Mouse (Mus musculus): Measurements from ENCODE around the gene Gna13. TPM values are rescaled to one million over a fixed set of nuclear protein-coding genes. Genes with fewer than 3 reads are reported as not detected.

Gene Gna13
- total RNA-seq, 4 experiments from 2014 or later = 25.4 to 29.3 (median 27.4) TPM

- no peak for DNase-seq (ENCODE audit: low spot score)
These were observed 12.8 kb upstream of the Gna13 start for GRCm38 (mm10) chr11:109349652-109350316.

DNA sequence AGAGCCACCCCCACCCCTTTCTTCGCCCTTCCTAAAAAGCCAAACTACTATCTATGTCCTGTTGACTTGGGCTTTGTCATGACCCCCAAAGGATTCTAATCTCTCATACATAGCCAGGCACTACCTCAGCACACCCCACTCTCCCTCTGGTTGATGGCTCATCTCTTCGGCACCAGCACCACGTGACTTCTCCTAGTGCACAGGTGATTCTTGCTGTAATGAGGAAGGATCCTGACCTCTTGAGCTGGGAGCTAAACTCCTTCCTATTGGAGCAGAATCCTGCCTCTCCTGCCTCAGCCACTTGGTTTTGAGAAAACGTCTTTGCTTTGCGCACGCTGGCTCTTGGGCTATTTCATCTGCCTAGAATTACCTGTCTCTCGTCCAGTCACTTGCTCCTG lies 12.3 kb upstream of the Gna13 start:
- no peak for DNase-seq (ENCODE audit: low spot score)

- DNase-seq (ENCODE audit: low spot score) = no peak
These were observed 11.1 kb upstream of the Gna13 start for GRCm38 (mm10) chr11:109351489-109351888.

- DNase-seq (ENCODE audit: low spot score) = no peak
These were observed 9.0 kb upstream of the Gna13 start for GRCm38 (mm10) chr11:109353391-109354235.

- DNase-seq (ENCODE audit: low spot score) = no peak
These were observed 8.4 kb upstream of the Gna13 start for GRCm38 (mm10) chr11:109354236-109354613.

GRCm38 (mm10) chr11:109355771-109356388 lies 6.8 kb upstream of the Gna13 start:
- DNase-seq (ENCODE audit: low spot score) = no peak

DNA sequence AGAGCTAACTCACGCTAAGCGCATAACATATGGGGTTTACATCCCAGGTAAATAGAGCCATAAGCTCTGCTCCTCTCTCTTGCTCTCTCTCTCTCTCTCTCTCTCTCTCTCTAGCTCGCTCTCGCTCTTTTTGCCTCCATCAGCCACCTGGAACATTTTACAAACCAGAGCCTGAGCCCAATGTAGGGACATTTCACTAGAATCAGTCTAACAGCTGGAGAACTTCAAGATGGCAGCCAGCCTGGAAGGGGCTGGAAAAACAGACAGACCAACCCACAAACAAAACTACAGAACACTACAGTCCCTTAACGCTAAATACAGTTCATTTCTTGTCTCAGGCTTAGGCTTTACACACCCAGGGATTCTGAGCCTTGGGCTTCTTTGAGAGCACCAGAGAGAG lies 5.5 kb upstream of the Gna13 start:
- DNase-seq (ENCODE audit: low spot score) = no peak

- DNase-seq (ENCODE audit: low spot score) = no peak
These were observed 4.1 kb upstream of the Gna13 start for GRCm38 (mm10) chr11:109358549-109358948.

GRCm38 (mm10) chr11:109359043-109359752 lies 3.4 kb upstream of the Gna13 start:
- DNase-seq (ENCODE audit: low spot score) = no peak

DNA sequence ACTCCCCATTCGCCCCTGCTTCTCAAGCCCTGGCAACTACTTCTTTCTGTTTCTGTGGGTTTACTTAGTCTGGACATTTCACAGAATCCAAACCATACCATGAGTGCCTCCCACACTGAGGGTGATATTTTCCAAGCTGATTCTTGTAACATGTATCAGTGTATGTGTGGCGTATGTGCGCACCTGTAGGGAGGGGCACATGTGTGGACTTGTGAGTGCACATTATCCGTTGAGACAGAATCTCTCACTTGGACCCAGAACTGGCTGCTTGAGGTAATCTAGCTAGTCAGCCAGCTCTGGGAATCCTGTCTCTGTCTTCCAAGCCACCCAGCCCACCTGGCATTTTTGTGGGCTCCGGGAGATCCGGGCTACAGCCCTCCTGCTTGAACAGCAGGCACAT lies 2.5 kb upstream of the Gna13 start:
- no peak for DNase-seq (ENCODE audit: low spot score)

DNA sequence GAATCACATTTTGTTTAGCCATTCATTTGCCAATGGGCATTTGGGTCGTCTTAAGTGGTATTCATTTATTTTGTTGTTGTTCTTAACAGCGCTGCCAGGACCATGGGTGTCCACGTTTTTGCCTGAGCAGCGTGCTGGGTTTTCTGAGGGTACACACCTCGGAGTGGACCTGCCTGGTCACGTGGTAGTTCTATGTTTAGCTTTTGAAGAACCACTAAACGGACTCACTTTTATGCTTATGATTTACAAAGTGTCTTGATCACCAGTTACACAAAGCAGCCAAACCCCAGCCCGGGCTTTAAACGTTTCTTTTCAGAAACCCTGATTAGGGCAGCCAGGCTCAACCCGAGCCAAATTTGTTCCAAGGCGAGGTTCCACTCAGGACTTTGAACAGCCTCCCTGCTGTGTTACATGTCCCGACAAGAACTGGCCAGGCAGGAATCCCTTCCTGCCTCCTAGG lies 2.0 kb upstream of the Gna13 start:
- no peak for DNase-seq (ENCODE audit: low spot score)

GRCm38 (mm10) chr11:109361241-109361630 lies 1.4 kb upstream of the Gna13 start:
- no peak for DNase-seq (ENCODE audit: low spot score)

DNA sequence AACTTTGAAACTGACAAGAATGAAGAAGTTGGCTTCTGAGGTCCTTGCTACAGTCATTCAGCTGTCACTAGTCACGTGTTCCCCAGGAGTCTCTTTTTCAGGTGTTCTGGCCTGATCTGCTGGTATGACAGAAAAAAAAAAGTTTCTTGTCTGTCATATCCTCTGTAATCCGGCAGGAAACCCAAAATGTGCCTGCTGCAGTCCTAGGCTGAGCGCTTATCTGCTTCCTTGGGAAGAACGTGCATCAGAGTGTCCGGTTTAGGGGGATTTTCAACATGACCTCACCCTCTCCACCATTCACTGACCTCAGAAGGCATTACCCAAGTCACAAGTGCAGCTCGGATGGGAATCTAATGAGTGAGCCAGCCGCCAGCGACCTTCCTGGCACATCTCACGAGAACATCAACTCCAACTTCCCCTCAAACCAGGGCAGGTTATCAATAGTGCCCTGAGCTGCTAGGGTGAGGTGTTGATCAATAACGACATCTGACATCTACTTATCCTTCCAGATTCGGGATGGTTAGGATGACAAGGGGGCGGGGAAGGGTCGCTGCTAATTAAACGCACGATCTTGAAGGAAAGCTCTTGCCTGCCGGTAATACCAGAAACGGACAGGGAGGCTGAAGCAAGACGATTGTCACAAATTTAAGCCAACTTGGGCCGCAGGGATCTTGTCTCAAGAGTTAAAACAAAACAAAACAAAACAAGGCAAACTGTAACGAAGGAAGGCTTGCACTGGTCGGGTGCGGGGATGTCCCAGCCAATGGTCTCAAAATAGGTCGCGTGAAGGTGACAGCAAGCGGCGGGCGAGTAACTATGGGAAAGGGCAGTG lies 784 bp upstream of the Gna13 start:
- DNase-seq (ENCODE audit: low spot score) = peak; percentile 62

- peak; percentile 59 for DNase-seq (ENCODE audit: low spot score)
These were observed 831 bp downstream of the Gna13 start for GRCm38 (mm10) chr11:109363191-109364133.

GRCm38 (mm10) chr11:109364337-109364736 lies 1.7 kb downstream of the Gna13 start:
- no peak for DNase-seq (ENCODE audit: low spot score)

GRCm38 (mm10) chr11:109364881-109365280 lies 2.2 kb downstream of the Gna13 start:
- DNase-seq (ENCODE audit: low spot score) = no peak

DNA sequence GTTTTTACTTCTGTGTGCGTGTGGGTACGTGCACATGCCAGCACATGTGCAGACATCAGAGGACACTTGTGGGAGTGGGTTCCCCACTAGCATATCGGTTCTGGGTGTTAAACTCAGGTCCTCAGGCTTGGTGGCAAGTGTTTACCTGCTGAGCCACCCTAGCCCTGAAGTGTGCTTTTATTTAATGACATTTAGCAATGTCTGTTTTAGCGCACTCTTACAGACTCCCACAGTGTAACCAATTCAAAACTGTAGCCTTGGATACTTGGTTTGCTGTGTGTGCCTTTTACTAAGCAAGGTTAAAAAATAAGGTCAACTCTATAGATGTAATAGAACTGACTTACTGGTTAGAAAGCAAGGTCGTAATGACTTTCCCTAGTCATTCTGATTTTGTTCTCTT lies 3.2 kb downstream of the Gna13 start:
- no peak for DNase-seq (ENCODE audit: low spot score)

- DNase-seq (ENCODE audit: low spot score) = no peak
These were observed 4.4 kb downstream of the Gna13 start for GRCm38 (mm10) chr11:109366802-109367579.

DNA sequence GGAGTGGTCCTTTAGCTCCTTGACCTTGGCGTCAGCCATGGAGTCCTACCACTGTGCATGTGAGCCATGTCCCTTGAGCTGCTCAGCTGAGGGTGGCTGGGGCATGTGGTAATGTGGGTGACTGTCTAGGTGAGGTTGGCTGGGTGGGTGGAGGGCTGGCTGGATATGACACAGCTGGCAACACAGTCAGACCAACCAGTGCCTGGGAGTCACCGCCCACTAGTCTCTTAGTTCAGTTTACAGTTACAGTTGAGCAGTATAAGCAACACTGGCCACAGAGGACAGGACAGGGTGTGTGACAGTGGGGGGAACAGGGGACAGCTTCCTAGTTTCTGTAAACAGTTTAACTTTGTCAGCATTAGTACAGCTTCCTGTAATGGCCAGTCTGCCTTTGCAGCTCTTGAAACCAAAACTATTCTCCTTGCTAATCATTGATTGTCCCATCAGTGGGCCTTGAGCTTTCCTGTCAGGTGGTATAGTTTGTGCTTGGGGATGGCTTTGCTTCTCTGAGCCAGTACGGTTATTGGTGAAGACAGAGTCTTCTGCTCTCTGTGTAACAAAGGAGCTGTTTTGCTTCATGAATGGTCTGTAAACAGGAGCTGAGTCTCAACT lies 6.5 kb downstream of the Gna13 start:
- DNase-seq (ENCODE audit: low spot score) = no peak

All from heart, adult 8-10 months (tissue).